Mouse (Mus musculus) small intestine, adult 2 months (tissue): ENCODE data around the gene D8Ertd738e. TPM values are rescaled to one million over a fixed set of nuclear protein-coding genes. Genes with fewer than 3 reads are reported as not detected.

Experiments
- H3K27ac ChIP-seq: fragments of 200-500 bp; 2 replicates; pipeline ENCODE4 v1.5.1; 2012; ENCODE audit warnings: low read depth, low read length, control low read depth, inconsistent platforms; ENCODE audit not compliant: insufficient read depth
- H3K27me3 ChIP-seq: fragments of 200-500 bp; 2 replicates; pipeline ENCODE4 v1.6.1; 2012; ENCODE audit warnings: mild to moderate bottlenecking, moderate library complexity, low read length, inconsistent platforms; ENCODE audit not compliant: control insufficient read depth, insufficient read depth
- H3K36me3 ChIP-seq: fragments of 200-500 bp; 2 replicates; pipeline ENCODE4 v1.6.1; 2012; ENCODE audit warnings: mild to moderate bottlenecking, low read length, control low read depth, inconsistent platforms; ENCODE audit not compliant: control insufficient read depth, insufficient read depth
- H3K4me1 ChIP-seq: fragments of 200-500 bp; 2 replicates; pipeline ENCODE4 v1.6.1; 2012; ENCODE audit warnings: low read length, inconsistent platforms, mixed read lengths; ENCODE audit not compliant: control insufficient read depth, insufficient read depth, insufficient read length
- H3K4me3 ChIP-seq: fragments of 200-500 bp; 2 replicates; pipeline ENCODE4 v1.5.1; 2012; ENCODE audit warnings: low read depth, mild to moderate bottlenecking, control low read depth, inconsistent platforms, low read length, moderate library complexity
- CTCF ChIP-seq: fragments of 200-500 bp; IDR thresholded peaks from 2 replicates; pipeline ENCODE4 v1.5.1; 2012; ENCODE audit warnings: low read depth, mild to moderate bottlenecking, control low read depth, inconsistent platforms, low read length, moderate library complexity, mixed read lengths; ENCODE audit not compliant: insufficient replicate concordance, insufficient read length; ENCODE audit errors: extremely low read depth
- POLR2A ChIP-seq: fragments of 200-500 bp; IDR thresholded peaks from 2 replicates; pipeline ENCODE4 v1.6.1; 2012; ENCODE audit warnings: low read depth, mild to moderate bottlenecking, control low read depth, inconsistent platforms, low read length, moderate library complexity
- WGBS: fragments of 180-500 bp; shearing (Covaris S2); methylation state at CpG from one replicate; pipeline ENCODE4 v1.1.7; 2018; 5-methylcytosine and 5-hydroxymethylcytosine counted together
- polyA plus RNA-seq: library from polyadenylated mRNA; depleted of rRNA; stranded (reverse); fragments of >200 nt; gene quantifications from 2 replicates; pipeline ENCODE4 v1.2.3, GENCODE M21; 2012; rRNA removed

The D8Ertd738e gene
- polyA plus RNA-seq, 1 experiment: 63.5 TPM

DNA sequence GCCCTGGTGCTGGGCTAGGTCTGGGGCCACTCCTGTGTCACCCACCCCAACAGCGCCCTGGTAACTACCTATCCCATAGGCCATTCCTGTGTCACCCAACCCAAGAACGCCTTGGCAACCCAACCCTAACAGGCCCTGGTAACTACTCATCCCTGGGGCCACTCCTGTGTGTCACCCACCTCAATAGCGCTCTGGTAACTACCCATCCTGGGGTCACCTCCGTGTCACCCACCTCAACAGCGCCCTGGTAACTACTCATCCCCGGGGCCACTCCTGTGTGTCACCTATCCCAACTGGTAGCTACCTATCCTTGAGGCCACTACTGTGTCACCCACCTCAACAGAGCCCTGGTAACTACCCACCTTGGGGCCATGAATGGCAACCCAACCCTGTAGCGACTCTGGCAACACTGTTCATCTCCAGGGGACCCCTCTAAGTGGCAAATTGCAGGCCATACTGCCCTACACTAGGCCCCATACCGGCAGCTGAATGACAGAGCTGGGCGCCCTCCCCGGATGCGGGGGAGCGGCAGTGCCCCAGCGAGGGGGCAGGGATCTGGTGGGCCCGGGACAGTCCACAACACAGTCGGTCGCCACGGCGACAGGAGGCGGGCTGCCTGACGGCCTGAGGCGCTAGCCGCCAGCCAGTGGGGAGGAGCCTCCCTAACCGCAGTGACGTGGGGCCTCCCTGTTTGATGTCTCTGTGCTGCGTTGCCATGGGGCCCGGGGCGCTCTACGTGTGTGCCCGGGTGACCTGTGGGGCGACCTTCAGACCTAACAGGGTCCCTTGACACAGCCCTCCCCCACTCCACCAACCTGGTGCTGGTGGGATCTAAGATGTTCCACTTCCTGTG lies 51.4 kb downstream of the D8Ertd738e start:
- Histone ChIP-seq H3K4me1 (peaks cover 24% of the 10 kb centered on the region), H3K36me3 (no peaks in the 10 kb centered on the region), H3K27me3 (no peaks in the 10 kb centered on the region), H3K27ac (peak overlapping the region; percentile 88), H3K4me3 (peak overlapping the region; percentile 61)
- TF ChIP-seq CTCF (no peak), POLR2A (peak; percentile 27; the same call in 1 of the 2 replicates)
- WGBS: 3% methylated on average over 30 of the region's 30 CpGs

DNA sequence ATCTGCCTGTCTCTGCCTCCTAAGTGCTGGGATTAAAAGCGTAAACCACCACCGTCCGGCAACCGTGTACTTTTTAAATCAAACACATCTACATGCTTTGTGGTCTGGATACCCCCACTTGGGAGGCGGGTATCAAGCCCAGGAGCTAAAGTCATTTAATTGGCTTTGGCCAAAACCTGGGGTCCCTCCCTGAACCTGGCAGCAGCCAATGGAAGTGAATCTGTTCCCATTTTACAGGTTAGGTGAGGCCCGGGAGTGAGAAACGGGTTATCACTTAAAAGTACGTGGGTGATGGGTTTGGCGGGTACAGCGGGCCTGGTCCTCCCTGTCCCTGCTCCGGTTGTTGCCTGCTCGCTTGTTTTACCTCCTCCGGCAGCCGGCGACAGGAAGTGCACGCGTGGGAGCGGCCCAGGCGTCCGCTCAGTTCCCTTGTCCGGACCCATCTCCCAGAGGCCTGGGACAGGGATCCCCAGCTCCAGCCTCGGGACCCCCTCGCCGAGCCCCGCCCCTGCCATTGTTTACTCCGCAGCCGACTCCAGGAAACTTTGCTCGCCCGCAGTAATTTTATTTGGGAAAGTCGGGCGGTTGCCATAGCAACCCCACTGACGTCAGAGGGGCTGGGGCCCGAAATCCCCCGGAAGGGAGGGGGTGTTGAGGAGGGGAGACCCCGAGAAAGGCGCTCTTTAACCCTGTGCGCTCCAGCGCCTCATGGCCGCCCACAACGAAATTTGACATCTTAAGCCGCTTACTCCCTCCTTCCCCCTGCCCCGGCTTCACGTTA lies 52.2 kb downstream of the D8Ertd738e start:
- no peaks in the 10 kb centered on the region for H3K27me3 ChIP-seq
- peak overlapping the region; percentile 61 for H3K4me3 ChIP-seq
- H3K36me3 ChIP-seq: no peaks in the 10 kb centered on the region
- no peak for TF ChIP-seq CTCF
- TF ChIP-seq POLR2A: no peak
- peaks cover 27% of the 10 kb centered on the region for H3K4me1 ChIP-seq
- WGBS: 9% methylated on average over 43 of the region's 43 CpGs
- peak overlapping the region; percentile 88 for H3K27ac ChIP-seq

Other genes with a start within 250 kb of the D8Ertd738e start
- gene 1700067K01Rik, start 248.2 kb downstream of the D8Ertd738e start, polyA plus RNA-seq: 0.30 and 0.91 TPM in 2 replicates
- 9.1 and 13.5 TPM in 2 replicates for gene 2210011C24Rik, start 237.5 kb downstream of the D8Ertd738e start, polyA plus RNA-seq
- gene Palm3, start 228.2 kb downstream of the D8Ertd738e start, polyA plus RNA-seq: 0.11 and 0.15 TPM in 2 replicates
- gene Il27ra, start 207.1 kb downstream of the D8Ertd738e start, polyA plus RNA-seq: 2.3 and 5.5 TPM in 2 replicates
- 0.96 and 0.99 TPM in 2 replicates for gene Rln3, start 204.7 kb downstream of the D8Ertd738e start, polyA plus RNA-seq
- 0.48 TPM in 1 of 2 replicates, not detected in the other for gene Gm10643, start 184.6 kb downstream of the D8Ertd738e start, polyA plus RNA-seq
- gene Rfx1, start 182.9 kb downstream of the D8Ertd738e start, polyA plus RNA-seq: 23.2 and 42.2 TPM in 2 replicates
- gene Dcaf15, start 145.0 kb downstream of the D8Ertd738e start, polyA plus RNA-seq: 37.4 and 108 TPM in 2 replicates
- 3.8 and 12.7 TPM in 2 replicates for gene Podnl1, start 123.7 kb downstream of the D8Ertd738e start, polyA plus RNA-seq
- 21.0 and 50.8 TPM in 2 replicates for gene Cc2d1a, start 101.8 kb downstream of the D8Ertd738e start, polyA plus RNA-seq
- gene 4930432K21Rik, start 101.7 kb downstream of the D8Ertd738e start, polyA plus RNA-seq: 0.05 and 0.22 TPM in 2 replicates
- gene Nanos3, start 64.5 kb downstream of the D8Ertd738e start, polyA plus RNA-seq: 0.22 and 0.62 TPM in 2 replicates
- gene Zswim4, start 12.7 kb downstream of the D8Ertd738e start, polyA plus RNA-seq: 8.1 and 30.0 TPM in 2 replicates
- gene Mri1, start 7.6 kb upstream of the D8Ertd738e start, polyA plus RNA-seq: 66.7 and 76.0 TPM in 2 replicates
- gene Ccdc130, start 20.7 kb upstream of the D8Ertd738e start, polyA plus RNA-seq: 11.9 and 37.3 TPM in 2 replicates
- gene Cacna1a, start 138.7 kb upstream of the D8Ertd738e start, polyA plus RNA-seq: 5.2 and 23.5 TPM in 2 replicates